Mouse (Mus musculus) liver, postnatal 0 days (tissue): ENCODE data around the gene Gm20388.

ENCODE experiments used
- CTCF ChIP-seq: sonication (generic); IDR thresholded peaks from 2 replicates; pipeline ENCODE4 v1.5.1; 2016; ENCODE audit warnings: antibody characterized with exemption, low read depth
- EP300 ChIP-seq: IDR thresholded peaks from 2 replicates; pipeline ENCODE4 v1.6.1; 2016; ENCODE audit warnings: antibody characterized with exemption, low read depth, mild to moderate bottlenecking

GRCm38 (mm10) chr8:122264243-122264642 is 2353.6 kb downstream of the Gm20388 start:
- no peak for TF ChIP-seq CTCF
- TF ChIP-seq EP300 = no peak
